Mouse (Mus musculus) T-cell, adult 2 months (primary cell): ENCODE results near the gene Enpep.

Experiments
- DNase-seq: peaks from one replicate; pipeline ENCODE4 v3.0.0; 2022; ENCODE audit warnings: low spot score

Gene Enpep

DNA sequence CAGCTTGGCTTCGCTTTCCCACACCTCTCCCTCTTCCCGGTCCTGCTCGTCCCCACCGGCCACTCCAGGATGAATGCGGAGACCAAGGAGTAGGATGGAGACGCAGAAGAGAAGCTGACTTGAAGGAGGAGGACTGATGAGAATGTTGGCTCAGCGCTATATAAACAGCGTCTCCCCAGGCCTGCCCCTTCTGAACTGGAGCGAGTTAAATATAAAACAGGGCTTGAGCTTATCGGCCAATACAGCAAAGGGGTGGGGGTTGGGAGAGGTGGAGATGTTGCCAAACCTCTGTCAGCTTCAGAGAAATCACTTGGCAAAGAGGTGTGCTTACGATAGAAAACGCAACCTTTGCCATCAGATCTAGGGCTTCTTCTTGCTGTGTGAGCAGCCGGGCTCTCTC, at the start of gene Enpep:
Enpep (minus strand) TSS at position 135 of the 400 bp plus-strand sequence.
- no peak for DNase-seq

DNA sequence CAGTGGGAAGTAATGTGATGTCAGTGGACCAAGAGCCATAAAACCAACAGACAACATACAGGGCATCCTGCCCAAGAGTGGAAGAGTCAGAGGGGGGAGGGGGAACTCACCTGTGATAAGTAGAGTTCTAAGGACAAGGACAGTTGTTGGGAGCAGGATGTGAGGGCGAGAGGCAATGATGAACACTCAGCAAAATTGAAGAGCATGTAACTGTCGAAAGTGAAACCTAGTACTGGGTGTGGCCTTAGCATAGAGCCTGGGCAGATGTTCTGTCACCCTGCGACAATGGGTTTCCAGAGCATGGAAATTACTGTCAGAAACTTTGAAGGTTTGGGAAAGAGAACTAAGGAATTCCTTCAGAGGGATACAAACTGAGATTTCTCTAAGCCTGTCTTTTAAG, 46.6 kb upstream of the Enpep start:
- no peak for DNase-seq

DNA sequence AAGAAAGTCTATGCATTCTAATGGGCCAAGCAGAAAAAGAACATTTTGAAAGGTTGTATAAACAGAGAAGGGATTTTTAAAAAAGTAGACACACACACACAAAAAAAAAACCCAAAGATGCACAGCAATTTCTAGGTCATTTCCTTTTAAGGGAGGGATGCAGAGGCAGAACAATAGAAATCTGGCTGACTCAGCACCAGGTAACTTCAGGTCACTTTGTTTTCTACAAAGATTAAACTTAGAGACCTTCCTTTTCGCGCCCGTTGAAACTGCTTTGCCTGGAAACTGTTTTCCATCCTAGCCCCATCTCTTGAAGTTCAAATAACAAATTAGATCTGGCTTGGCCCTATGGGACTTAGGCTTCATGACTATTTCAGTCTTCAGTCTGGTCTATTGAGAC, 42.6 kb upstream of the Enpep start:
- no peak for DNase-seq

DNA sequence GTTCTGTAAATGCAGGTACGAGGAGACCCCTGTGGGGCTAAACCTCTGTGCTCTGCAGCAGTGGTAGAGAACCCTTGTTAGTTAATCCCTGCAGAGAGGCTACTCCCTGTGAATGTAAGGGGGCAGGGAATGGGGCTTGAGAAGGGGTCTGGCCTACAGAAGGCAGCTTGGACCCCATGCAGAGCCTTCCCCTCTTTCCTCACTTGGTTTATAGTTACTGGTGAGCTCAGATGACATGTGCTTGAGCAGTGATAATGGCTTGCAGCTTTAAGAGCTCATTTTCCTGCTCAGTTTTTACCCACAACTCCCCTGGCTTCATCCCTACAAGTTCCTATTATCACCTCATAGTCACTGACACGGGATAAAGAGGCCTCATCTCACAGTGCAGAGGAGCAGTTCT, 40.6 kb upstream of the Enpep start:
- DNase-seq, result no peak

DNA sequence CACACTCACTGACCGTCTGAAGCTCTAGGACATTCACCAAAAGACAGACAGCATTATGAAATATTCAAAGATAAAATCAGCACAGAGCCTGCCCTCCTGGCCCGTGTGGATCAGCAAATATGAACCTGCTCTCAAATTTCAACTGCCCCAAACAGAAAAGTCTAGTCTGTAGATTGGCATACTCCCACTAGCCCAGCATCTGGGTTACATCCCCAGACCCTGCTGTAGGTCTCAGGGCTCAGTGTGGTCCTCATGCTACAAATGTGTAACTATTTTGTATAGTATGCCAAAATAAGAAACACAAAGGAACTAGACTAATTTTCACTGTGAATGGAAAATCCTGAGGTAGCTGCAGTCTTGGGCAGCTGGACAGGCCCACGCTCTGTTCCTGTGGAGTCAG, 37.0 kb upstream of the Enpep start:
- no peak for DNase-seq

DNA sequence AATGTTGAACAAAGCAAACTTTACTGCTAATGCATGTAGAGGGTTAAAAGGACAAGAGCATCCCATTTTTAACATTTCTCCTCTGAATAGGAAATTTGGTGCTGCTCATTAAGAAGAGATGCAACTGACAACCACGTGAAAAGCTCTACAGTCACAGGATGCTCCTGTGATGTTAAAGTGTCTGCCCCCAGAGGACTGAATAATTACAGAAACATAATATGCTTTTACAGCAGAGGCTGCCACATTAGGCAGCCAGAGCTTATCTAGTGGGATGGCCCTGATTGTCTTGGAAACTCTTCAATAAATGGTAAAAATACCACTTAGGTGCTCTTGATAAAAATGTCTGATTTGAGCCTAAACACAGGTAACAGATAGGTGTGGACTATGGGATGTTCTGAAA, 33.4 kb upstream of the Enpep start:
- no peak for DNase-seq

DNA sequence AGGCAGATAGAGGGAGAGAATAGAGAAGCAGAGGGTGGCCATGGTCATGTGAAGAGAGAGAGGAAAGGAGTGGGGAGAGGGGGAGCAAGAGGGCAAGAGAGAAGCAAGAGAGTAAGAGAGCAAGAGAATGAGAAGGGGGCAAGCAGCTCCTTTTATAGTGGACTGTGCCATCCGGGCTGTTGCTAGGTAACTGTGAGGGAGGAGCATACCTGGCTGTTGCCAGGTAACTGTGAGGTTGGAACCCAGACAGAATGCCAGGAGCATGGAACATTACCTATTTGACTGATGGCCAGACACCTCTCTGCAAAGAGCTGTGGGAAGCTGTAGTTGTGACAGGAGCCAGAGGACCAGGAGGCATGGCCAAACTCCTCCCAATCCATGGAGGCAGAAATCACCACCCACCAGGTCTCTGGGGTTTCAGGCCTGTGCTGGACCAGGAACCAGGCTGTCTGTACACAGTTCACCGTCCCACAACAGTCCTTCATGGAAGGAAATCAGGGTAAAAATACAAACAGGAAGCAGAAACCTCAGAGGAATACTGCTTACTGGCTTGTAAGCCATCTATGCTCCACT, 32.4 kb upstream of the Enpep start:
- DNase-seq, result no peak

DNA sequence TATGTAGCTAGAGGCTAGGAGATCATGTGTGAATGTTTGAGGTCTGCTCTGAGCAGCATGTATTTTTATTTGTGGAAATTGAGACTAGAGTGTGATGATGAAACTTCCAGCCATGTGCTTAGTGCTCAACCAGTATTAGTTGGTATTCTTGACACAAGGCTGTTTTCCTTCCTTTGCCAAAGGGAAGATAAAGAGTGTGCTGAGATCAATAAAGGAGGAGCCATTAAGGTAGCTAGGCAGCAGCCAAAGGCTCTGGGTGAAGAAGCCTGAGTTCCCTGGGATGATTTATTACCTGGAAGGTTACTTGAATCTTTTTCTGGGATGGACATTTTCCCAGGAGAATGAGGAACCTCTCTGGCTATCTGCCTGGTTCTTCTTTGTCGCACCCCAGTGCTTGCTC, 30.9 kb upstream of the Enpep start:
- DNase-seq, result no peak

DNA sequence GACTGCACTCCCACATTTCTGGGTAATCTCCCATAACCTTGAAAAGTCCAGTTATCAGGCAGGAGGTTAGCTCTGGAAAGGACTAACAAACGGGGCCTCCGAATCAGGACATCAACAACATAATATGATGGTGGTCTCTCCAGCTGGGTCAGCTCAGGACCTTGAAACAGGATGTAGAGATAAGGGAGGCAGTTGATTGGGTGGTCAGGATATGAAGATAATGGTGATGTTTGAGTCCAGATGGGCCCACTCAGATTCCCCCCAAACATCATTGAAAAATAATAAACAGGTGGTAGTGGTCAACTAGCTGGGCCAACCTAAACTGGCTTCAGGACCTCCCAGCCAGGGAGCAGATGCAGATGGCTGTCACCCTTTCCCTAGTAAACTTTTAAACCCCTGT, 25.6 kb upstream of the Enpep start:
- DNase-seq, result no peak

DNA sequence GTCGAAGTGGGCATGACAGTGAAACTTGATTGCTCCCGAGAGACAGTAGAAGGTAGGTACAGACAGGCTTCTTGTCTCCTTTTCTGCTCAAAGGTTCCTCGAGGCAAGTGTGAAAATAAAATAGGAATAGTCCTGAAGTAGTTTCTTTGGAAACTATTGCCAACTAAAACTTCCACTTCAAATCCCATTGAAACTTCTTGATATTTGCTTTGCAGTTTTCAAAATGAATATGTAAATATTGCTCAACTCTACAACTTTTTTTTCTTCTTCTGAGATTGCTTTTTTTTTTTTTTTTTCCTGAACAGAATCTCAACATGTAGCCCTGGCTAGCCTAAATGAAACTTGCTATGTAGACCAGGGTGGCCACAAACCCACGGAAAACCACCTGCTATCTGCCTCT, 21.4 kb upstream of the Enpep start:
- no peak for DNase-seq

DNA sequence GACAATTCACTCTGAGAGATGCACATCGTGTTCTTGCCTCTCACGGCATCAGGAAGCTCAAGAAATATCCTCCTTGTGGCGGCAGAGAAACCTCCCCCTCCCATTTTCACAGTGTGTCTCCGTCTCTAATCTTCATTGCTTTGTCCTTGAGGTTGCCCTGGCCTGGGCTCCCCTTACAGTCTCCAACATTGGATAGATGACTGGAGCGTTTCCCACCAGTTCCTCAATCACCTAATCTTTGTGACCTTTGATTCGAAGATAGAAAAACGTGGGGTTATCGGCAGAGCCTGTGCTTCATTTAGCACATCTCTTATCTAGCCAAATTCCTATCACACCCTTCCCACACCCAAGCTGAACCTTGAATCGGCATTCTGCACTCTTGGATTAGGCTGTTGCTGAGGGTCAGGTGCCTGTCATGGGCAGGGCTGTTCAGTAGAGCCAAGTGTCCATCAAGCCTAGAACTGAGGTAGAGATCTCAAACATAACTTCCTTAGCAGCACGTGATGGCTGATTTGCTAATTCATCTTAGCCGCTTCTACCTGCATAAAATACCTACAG, 18.9 kb upstream of the Enpep start:
- no peak for DNase-seq

DNA sequence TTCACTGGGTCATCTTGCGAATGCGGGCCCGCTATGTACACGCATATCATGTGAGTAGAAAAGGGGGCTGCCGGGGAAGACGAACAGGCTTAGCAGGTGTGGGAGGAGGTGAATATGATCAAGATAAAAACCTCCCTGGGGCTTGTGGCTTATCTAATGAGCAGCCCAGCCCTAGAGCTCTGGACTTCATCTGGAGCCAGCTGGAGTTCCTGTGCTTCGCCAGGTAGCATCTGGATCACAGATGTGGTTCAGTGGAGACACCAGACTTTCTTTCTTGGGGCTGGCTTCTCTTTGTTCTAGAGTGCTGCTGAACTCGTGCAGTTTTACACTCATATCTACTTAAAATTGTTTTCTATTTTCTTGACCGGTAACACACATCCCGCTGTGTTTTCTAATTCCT, 14.8 kb upstream of the Enpep start:
- DNase-seq, result no peak

DNA sequence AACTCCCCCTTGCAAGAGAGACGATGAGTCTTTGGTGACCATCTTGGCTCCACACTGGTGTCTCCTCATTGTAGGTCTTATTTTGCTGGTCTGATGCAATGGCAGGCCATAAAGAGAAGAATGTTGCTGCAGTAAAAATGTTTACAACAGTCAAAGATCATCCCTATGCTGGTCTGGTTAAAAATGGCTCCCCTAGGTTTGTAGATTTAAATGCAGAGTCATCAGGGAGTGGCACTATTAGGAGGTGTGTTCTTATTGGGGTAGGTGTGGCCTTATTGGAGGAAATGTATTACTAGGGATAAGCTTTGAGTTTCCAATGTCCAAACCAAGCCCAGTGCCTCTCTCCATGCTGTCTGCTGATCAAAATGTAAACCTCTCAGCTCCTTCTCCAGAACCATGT, 10.2 kb upstream of the Enpep start:
- no peak for DNase-seq

DNA sequence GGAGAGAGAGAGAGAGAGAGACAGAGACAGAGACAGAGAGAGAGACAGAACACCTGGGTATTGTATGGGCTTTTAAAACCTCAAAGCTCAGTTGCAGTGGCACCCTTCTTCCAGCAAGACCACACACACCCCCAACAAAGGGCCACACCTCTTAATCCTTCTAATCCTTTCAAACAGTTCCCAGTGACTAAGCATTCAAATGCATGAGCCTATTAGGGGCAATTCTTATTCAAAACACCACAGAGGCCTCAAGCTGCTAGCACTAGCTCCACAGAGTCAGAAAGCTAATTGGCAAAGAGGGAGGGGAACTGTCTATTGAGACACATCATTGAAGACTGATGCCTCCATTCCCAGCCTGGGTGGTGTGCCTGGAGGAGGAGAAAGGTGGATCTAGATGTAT, 8.5 kb upstream of the Enpep start:
- DNase-seq, result no peak

DNA sequence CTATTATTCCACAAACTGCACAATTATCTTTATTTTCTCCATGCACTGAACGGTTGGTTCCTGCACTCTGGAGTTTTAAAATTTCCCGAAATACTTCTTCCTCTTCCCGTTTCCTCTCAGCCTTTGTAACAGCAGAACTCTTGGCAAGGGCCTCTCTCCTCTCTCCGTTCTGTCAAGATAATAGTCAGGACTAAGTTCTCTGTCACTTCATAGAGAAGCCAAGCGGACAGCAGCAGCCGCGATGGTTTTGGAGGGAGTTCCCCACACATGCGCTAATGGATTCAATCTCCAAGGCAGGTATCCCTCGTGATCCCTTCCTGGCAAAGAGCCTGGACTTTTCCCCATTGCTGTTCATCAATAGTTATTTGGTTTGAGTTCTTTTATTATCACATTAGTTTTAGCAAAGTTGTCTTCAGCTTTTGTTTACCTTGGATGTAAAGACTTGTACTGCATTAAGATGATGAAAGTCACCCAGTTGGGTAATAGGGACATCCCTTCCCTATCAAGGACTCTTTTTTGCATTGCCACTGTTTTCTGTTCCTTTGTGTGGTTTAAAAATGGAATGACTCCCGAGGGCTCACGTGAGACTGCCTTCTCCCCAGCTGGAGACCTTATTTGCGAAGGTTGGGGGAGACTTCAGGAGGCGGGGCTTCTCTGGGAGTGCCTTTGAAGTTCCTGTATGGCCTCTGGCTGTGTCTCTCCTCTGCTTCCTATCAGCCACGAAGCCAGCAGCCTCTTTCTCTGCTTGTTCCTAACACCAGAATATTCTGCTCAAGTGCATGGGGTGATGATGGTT, 6.0 kb upstream of the Enpep start:
- DNase-seq, result no peak

DNA sequence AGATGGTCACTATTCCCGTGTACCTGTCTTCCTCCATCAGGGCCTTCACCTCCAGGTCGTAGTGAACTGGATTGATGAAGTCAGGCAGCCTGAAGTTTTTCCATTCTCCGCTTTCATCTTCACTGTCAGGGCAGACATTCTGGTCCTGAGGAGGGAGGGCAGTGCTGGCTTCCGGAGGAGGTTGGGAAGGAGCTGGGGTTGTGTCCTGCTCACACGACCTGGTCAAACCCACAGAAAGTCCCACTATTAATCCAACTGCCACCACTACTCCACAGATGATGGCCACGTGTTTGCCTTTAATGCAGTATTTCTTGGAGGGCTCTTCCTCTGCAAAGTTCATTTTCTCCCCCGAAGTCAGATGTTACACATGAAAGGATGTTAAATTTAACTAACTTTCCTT, 378 bp downstream of the Enpep start:
- no peak for DNase-seq

DNA sequence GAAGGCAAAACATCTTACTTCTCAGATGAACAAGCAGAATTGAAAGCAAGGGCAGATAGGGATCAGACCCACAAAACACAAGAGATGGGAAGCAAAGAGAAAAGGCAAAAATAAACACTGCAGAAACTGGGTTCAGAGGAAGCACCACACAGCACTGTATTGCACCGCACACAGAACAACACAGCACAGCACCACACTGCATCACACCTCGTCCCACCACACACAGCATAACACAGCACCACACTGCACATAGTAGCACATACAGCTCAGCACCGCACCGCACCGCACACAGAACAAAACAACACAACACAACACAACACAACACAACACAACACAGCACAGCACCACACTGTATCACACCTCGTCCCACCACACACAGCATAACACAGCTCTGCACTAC, 1.1 kb downstream of the Enpep start:
- no peak for DNase-seq

DNA sequence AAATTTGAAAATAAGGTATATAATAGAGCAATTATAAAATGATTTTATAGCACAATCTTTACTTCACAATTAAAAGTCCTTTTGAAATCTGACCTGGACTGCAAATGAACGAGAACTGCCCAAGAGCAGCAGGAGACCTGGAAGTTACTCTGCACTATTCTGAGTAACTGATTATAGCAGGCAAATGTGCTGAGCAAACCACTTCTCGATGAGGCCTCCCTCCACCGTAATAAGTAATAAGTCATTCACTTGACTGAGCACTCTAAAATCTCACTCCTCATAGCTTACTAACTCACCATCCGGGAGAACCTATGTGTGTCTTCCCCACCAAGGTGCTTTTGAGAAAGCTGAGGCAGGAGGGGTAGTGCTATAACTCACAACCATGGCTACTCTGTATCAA, 4.5 kb downstream of the Enpep start:
- no peak for DNase-seq

DNA sequence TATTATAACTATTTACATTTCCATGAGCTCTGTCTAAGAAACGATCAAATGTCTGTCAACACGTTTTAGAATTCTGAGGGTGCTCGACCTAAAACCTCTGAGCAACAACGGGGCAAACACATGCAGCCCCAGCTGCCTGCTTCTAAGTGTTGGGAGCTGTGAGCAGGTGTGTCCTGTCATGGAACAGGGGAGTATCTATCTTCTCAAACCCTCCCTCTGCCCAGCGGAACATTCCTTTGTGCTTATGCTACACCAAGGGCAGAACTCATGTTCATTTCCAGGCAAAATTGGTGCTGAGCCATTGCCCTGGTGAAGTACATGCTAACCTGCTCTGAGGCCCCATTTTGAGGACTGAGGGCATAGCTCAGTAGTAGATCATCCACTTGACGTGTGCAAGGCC, 10.9 kb downstream of the Enpep start:
- DNase-seq, result no peak

DNA sequence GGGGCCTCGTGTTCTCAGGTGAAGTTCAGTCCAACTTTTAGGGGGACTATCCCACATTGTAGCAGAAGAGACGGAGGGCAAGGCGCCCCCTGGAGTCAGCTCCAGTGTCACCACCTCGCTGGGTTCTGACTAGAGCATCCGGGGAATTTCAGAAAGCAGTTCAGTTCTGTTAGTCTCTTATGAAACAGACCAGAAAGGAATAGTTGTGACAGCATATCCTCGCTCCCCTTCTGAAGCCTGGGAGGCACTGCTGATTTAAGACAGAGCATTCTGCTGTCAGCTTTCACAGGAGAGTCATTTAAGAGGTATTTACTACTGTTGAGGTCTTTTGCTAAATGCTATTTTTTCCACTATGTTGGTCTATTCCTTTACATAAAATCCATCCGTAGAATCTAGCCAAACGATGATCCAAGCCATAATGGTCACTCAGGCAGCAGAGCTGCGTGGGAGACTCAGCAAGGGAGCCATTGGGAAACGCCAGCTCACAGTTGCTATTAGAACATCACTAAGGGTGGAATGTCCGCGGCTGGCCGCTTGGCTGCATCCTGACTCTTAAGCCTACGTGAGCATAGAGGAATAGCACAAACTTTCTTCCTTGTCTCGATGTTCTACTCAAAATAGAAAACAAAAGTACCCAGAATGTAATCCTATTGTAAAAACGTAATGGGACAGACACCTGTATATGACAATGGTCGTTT, 15.3 kb downstream of the Enpep start:
- DNase-seq, result no peak

DNA sequence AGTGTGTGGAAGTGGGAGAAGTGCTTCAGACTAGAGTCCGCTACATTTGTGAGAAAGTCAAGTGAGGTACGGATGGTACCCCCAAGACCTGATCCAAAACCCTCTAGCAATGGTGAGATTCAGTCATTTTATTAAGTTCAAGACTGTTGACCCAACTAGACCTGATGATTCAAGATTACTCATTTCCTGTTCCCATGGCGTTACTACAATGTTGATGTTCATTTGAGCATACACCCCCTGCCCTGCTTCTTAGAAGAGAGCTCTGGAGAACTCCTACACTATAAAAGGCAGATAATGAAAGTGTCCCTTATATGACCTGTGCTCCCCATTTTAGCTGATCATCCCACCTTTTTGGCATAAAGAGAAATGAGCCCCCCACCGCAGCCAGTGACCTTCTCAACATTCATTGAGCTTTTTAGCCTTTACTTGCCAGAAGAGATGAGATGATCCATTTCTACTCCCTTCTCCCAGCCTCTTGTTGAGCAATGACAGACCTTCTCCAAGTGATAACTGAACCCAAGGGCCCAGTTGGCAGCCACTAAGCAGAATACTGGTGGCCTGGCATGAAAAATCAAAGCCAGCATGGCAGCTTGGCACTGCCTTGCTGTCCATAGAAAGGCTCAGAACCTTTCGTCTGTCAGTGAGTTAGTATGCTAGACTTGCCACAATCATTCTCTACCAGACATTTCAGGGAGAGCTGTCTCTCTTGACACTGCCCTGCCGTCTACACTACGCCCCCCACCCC, 18.7 kb downstream of the Enpep start:
- DNase-seq, result no peak

DNA sequence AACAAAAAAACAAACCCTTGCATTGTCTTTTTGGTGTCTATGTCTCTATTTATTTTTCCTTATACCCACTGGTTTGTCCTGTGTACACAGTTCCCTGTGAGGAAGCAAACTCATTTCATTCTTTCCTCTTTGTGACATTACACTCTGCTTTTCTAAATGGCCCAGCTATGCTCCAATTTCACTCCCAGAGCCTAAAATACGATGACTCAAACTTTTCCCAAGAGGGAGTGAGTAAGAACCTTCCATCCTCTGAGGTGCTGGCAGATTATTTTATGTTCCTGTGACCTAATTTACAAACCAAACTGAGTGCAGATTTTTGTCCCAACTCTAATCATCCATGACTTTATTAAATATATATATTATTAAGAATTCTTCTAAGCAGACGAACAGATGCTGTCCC, 19.3 kb downstream of the Enpep start:
- DNase-seq, result no peak

DNA sequence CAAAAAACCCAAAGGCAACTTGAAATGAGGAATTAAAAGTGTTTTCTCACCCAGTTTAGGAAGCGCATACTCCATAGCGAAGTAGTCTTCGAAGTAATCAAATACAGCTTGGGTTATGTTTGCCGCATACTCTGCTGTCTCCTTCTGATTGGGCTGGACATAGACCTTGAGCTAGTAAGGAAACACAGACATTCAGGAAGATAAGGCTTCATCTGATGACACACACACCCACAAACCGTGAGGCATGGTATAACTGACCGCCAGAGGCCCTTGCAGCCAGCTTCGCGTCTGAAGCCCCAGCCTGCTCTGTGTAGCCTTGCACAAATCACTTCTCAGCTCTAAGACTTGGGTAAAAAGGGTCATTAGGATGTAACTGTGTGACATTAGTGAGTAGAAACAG, 20.0 kb downstream of the Enpep start:
- DNase-seq, result no peak
